Mouse (Mus musculus) adrenal gland, adult (tissue): ENCODE measurements around the gene Agap2.

Experiments
- DNase-seq, 2 experiments: peaks; one replicate each; pipeline ENCODE4 v3.0.0; 2022 to 2023; ENCODE audit warnings: low spot score in 1 of 2; ENCODE audit not compliant: inconsistent age in 2 of 2

Agap2 gene

DNA sequence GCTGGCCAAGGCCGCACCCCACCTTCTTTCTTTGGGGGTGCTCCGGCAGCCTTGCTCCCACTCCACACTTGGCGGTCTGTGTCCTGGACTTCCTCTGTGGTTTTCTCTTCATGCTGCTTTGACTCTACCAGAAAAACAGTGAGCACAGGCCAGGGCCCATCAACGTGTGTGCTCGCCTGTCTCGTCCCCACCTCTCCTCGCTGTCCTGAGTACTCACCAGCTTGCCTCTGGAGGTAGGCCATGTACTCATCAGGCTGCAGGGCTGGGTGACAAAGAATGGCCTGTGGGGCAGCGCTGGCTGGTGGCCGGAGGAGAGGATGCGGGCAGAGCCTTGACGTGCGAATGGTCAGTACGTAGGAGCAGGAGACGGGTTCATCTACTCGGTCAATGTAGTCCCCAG lies 24.8 kb downstream of the Agap2 start:
- no peak for DNase-seq

DNA sequence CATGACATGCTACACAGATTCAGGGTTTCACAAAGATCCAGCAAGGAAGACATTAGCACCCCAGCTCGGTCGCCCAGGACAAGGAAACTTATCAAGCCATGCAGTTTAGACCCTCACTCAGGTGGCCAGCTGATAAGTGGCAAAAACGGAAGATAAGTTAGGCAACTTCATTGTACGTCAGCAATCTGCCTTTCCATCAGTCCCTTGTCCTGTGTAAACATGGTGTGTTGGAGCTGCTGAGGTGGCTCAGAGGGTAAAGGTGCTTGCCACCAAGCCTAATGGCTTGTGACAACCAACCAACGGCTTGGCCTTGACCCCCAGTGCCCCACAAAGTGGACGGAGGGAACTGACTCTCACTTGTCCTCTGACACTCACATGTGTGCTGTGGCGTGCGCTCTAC lies 25.3 kb downstream of the Agap2 start:
- DNase-seq: no peak

DNA sequence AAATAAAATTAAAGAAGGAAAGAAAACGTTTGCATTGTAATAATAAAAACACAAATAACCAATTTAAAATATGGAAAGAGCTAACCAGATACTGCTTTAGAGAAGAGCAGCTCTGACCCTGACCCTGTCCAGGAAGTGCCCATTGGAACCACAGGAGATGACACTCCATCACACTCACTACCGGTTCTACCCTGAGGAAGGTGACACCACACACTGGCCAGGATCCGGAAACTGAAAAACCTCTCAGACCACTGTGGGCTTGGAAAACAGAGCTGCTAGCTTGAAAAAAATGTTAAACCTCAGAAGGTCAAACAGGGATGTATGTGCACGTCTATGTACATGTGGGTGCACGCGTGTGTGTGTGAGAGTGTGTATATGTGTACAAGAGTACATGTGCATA lies 26.1 kb downstream of the Agap2 start:
- no peak for DNase-seq

DNA sequence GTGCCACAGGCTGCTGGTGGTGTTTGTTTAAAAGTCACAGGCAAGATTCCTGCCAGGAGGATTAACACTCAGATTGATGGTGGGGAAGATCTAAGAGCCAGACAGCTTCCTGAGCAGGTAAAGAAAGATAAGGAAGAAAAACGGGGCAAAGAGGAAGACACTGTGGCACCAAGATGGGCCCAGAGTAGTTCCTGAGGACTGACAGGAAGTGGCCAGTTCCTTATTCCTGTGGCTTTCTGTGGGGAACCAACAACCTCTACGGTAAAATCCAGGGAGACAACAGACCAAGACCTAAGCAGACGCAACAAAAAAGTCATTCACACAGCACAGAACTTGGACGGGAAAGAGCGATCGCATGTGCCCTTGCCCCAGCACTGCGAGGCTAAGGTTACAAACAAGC lies 28.5 kb downstream of the Agap2 start:
- DNase-seq: no peak

DNA sequence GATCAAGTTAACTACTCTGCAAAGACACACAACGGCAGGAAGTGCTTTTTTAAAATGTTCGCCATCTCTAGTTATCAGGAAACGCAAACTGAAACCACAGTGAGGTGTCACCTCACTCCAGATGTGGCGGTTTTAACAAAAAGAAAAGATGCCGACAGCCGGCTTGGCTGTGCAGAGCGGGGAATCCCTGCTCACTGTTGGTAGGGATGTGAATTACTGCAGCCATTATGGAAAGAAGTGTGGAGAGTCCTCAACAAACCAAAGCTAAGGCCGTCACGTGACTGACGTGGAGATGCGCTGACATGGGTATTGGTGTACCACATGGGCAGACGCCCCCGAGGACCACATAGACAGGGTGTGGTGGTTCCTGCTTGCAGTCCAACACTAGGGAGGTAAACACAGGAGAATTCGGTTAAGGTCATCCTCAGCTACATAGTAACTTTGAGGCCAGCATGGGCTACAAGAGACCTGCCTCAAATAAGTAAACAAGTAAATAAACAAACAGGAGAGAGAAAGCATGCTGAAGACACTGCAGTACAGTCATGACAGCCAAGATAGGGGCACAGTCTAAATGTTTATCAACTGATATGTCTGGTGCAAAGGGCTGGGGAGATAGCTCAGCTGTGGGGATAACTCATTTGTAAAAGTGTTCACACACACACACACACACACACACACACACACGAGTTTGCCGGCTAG lies 32.6 kb downstream of the Agap2 start:
- DNase-seq: no peak

DNA sequence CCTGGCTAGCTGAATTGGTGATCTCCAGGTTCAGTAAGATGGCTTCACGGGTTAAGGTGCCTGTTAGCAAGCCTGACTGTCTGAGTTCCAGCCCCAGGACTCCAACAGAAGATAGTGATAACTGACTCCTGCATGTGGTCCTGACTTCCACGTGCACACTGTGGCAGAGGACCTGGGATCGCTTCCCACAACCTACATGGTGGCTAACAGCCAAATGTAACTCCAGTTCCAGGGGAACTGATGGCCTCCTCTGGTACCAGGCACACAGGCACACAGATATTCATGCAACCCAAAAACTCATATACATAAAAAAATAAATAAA lies 33.1 kb downstream of the Agap2 start:
- no peak for DNase-seq

DNA sequence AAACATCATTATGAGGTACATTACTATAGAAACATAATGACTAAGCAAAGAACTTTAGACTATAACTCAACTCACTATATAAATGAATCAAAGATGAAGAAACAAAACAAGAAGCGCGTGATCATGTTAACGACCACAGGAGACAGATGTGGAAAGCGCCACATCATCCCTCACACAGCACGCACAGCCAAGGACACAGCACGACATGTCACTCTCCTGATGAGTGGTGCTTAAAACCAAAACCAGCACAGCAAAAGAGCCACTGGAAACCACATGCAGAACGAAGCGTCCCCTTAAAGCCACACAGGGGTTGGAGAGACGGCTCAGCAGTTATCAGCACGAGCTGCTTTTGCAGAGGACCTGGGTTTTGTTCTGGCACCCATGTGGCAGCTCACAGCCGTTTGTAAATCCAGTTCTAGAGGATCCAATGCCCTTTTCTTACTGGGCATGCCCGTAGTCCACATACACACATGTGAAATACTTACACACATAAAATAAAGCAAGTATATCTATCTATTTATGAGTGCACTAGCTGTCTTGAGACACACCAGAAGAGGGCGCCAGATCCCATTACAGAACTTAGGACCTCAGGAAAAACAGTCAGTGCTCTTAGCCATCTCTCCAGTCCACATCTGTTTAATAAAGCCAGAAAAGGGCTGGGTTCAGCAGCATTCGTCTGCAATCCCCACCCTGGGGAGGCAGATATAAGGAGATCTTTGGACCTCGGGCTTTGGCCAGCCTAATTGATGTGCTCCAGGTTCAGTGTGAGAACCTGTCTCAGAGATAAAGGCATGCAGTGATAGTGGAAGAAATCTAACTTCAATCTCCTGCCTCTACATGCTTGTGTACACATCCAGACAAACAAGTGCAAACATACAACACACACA lies 36.2 kb downstream of the Agap2 start:
- DNase-seq: no peak

DNA sequence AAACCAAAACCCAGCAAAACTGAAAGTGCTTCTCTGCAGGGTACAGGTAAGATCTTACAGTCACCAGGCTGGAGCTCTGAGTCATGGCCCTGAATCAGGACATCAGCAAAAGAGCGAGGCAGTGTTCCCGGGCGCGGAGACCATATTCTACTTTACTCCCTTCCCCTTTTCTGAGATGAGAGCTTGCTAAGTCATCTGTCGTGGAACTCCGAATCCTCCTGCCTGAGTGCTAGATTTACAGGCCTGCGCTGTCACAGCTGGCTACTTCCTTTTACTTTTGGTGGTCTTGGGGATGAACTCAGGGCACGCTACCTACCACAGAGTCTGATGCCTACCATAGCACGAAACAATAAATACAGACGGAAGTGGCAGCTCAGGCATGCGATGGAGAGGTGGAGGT lies 39.3 kb downstream of the Agap2 start:
- DNase-seq: no peak

DNA sequence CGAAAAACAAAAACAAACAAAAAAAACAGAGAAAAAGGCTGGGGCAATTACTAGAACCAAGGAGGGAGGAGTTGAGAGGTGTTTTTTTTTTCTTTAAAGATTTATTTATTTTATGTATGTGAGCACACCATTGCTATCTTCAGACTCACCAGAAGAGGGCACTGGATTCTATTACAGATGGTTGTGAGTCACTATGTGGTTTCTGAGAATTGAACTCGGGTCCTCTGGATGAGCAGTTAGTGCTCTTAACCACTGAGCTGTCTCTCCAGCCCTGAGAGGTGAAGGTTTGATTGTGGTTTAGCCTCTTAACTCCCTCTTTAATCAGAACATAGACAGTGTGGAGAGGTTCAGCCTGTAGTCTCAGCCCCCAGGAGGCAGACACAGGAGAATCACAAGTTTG lies 40.0 kb downstream of the Agap2 start:
- no peak for DNase-seq

DNA sequence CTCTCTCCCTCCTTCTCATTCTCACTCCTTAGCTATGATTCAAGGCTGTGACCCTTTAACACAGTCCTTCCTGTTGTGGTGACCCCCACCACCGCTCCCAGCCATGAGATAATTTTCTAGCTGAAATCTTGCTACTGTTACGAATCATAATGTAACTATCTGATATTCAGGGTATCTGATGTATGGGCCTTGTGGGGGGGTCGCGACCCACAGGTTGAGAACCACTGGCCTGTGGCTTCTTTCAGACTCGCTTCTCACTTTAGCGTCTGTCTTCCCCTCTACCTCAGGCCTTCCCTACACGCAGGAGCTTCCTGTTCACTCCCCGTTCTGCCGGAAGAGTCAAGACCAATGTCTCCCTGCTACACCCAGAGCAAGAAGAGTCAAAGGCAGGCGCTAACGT lies 43.4 kb downstream of the Agap2 start:
- no peak for DNase-seq

DNA sequence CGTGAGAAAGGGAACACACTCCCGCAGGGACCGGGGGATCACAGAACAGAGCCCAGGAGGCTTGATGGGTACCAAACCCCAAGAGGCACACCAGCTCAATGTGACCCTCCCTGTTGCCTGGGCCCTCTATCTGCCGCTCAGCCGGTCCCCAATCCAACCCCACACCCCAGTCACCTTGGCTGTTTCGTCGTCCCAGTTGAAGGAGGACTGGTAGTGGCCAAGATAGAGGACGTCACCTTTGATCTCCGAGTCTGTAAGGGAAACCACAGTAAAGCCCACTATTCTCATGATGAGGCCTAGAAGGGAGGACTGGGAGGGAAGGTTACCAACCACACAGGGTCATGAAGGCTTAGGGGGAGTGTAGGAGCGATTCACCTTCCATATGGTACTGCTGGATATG lies 44.1 kb downstream of the Agap2 start:
- no peak for DNase-seq

DNA sequence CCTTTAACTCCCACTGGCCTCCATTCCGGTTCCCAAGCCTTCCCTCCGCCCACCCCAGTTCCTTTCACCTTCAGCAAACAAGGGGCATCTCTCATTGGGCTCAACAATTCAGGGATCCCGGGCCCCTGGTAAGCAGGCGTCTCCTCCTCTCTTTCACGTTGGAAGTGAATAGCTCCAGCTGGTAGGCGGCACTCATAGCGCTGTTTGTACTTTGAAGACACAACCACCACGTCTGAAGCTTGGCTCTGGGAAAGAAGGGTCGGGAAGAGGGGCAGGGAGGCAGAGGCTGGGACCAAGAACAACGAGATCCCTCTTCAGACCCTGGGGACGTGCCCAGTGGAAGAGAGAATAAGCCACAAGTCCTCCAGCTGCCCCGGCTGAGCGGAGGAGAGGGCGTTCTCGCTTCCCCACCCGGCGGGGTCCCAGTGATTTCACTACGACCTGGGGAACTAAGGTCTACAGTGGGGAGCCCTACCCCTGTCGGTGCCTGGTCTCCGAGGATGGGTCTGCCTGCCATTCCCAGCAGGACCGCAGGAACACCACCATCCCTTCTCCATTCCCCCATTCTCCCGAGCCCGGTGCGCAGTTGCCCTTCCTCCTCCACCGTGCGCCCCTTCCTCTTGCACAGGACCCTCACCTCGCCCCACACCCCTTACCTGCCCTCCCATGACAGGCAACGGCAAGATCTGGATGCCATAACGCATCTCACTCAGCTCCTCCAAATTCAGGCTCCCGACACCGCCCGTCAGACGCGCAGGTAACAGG lies 45.4 kb downstream of the Agap2 start:
- no peak for DNase-seq

DNA sequence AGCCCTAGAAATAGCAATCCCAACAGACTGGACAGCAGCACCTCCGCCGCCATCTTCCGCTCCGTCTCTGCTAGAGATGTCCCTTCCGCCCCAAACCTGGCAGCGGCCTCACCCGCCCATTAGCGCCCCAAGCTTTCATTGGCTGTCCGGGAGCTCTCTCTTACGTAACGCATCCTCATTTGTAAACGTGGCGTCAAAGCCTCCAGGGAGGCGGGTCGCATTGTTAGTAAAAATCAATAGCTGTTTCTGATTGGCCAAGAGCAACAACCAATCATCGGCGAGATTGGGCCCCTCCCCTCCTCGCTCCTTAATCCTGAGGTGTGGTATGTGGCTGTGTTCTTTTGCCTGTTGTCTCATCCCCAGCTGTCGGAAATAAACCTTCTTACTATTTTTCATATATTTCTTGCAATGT lies 46.0 kb downstream of the Agap2 start, which contains the start of gene Os9:
Gene Os9, minus strand, starts transcription at position 66 of the 412 bp plus-strand sequence.
- DNase-seq: peak; percentile 96 to 99

DNA sequence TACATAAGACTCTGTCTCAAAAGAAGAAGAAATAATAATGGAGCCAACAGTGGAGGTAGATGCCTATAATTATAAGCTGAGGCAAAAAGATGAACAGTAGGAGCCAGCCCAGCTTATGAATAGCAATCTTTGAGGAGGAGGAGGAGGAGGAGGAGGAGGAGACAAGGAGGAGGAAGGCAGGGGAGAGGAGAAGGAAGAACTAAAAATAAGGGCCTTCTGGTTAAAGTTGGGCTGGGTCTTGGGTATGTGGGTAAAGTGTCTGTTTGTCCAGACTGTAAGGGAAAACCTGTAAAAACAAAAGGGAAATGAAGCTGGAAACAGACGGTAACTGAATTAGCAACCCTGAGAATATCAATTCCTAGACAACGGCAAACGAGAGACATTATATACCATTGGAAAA lies 46.9 kb downstream of the Agap2 start:
- no peak for DNase-seq

DNA sequence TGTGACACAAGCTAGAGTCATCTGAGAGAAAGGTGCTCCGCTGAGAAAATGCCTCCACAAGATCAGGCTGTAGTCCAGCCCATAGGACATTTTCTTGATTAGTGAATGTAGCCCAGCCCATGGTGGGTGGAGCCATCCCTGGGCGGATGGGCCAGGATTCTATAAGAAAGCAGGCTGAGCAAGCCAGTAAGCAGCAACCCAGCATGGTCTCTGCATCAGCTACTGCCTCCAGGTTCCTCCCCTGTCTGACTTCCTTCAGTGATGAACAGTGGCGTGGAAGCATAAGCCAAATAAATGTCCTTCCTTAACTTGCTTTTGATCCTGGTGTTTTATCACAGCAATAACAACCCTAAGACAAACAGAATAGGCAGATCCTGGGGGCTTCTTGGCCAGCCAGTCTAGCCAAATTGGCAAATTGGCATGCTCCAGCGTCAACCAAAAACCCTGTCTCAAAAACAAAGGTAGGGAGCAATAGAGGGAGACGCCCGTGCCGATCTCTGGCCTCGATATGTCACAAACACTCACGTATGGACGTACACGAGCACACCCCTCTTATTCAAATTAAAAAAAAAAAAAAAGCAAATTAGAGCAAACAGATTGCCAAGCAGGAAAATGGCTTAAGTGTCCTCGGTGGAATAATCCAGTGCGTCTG lies 47.8 kb downstream of the Agap2 start:
- peak in 1 of 2 experiments; percentile 40 for DNase-seq

DNA sequence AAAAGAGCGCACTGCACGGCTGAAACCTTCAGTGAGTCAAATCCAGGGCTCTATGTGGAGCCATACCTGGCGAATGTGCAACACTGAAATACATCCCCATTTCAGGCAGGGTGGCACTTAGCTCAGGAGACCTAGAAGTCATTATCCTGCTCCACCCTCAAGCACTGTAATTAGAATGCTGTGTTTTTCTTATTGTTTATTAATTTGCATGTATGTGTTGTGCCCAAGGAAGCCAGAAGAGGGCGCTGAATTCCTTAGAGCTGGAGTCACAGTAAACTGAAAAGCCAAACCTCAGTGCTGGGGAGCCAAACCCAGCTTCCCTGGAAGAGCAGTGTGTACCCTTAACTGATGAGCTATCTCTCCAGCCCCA lies 48.3 kb downstream of the Agap2 start:
- DNase-seq: peak; percentile 56 to 86

DNA sequence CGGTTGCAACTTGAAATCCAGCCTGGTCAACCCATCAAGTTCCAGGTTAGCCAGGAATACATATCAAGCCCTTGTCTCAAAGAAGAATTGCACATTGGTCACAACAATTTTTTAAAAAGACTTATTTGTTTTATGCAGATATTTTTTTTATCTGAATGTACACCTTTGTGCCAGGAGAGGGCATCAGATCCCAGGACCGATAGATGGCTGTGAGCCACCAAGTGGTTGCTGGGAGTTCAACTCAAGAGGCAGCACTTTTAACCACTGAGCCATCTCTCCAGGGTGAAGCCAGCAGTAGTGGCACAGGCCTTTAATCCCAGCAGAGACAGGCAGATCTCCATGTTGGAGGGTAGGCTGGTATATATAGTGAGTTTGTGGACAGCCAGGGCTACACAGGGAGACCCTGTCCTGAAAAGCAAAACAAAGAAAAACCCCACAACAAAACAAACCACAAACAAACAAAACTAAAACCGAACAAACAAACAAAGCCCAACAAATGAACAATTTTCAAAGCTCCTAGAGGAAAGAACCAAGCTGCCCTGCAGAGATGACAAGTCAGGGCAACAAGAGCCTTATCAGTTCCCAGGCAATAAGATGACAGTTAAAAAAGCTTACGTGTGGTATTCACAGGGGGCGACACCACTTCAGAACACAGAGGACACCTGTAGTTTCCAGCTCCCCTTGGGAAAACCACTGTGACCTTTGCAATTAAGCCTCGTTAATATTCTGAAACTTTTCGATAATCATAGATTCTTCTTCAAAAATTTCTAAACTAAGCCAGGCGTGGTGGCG lies 50.3 kb downstream of the Agap2 start:
- DNase-seq: peak; percentile 52 to 76

DNA sequence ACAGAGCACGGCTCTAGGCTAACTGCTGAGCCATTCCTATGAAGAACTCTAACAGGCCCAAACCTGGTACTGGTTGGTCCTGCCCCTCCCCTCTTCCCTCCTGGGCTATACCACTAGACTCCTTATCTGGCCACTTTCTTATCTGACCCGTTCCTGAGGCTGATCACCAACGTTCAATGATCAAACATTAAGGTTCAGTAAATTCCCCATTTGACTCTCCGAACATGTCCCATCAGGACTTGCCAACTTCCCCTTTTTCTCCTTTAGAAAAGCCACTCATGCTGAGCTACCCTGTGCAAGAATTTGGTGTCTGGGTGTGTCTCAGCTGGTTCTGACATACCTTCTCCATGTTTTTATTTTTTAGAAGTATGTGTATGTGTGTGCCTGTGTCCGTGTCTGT lies 51.5 kb downstream of the Agap2 start:
- DNase-seq: no peak

DNA sequence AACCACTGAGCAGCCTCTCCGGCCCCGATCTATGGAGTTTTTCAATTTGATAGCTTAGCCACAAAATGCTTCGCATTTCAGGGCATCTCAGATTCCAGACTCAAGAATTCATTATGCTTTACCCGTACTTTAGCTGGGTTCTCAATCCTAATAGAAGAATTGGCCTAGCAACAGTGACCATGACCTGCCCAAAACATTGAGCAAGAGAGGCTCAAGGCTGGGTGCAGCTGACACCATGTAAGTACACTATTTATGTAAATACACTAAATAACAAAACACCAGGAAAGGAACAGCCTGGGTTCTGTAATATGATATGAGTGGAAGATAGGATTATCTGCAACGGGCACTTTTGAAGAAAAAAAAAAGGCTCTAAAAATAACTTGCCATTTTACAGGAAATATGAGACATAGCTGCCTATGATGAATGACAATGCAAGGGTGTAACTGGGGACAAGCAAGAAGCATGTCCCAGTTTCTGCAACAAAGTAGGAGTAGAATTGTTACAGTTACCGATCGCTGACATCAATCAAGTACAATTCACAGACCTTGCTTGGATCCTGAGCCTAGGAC lies 52.7 kb downstream of the Agap2 start:
- DNase-seq: peak; percentile 40 to 89

DNA sequence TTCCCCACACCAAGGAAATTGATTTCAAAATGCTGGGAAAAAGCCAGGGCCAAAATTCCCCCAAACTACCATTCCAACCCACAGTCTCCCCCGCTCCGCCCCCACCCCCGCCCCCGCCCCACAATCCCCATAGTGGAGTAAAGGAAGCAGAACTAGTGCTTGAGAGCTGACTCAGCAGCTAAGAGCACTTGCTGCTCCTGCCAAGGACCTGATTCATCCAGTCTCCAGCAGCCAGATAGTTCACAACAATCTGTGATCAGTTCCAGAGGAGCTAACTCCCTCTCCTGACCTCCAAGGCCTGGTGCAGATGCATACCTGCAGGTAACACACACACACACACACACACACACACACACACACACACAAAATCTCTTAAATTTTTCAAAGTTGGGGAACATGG lies 54.3 kb downstream of the Agap2 start:
- peak; percentile 45 to 57 for DNase-seq
